Mouse (Mus musculus) limb, embryonic 14.5 days (tissue): ENCODE results near the gene Vstm2b. TPM values are rescaled to one million over a fixed set of nuclear protein-coding genes. Genes with fewer than 3 reads are reported as not detected.

Experiments used
- ATAC-seq: fragments of 200-750 bp; cut with Nextera tagmentation; 2 replicates; pipeline ENCODE4 v1.8.0; 2017; ENCODE audit warnings: low read depth, moderate number of reproducible peaks, moderate TSS enrichment; ENCODE audit not compliant: low FRiP score
- DNase-seq: peaks from one replicate; pipeline ENCODE4 v3.0.0-alpha.2; 2015; ENCODE audit warnings: low spot score
- H3K27ac ChIP-seq: fragments of 300-500 bp; sonication (generic); replicated peaks from 2 replicates; pipeline ENCODE4 v1.5.1; 2014; ENCODE audit warnings: low read depth, mild to moderate bottlenecking, low read length, moderate library complexity, mixed read lengths
- H3K27me3 ChIP-seq: fragments of 300-500 bp; sonication (generic); 2 replicates; pipeline ENCODE4 v1.6.1; 2014; ENCODE audit warnings: low read length, mixed read lengths; ENCODE audit not compliant: control insufficient read depth, insufficient read depth
- H3K36me3 ChIP-seq: fragments of 300-500 bp; sonication (generic); 2 replicates; pipeline ENCODE4 v1.6.1; 2014; ENCODE audit warnings: mild to moderate bottlenecking, low read length, moderate library complexity, mixed read lengths; ENCODE audit not compliant: control insufficient read depth, insufficient read depth
- H3K4me1 ChIP-seq: fragments of 300-500 bp; sonication (generic); 2 replicates; pipeline ENCODE4 v1.6.1; 2014; ENCODE audit warnings: antibody characterized with exemption, low read length, mixed read lengths; ENCODE audit not compliant: control insufficient read depth, insufficient read depth
- H3K4me2 ChIP-seq: fragments of 300-500 bp; sonication (generic); replicated peaks from 2 replicates; pipeline ENCODE4 v1.6.1; 2014; ENCODE audit warnings: low read depth, mild to moderate bottlenecking, low read length, moderate library complexity; ENCODE audit not compliant: severe bottlenecking
- H3K4me3 ChIP-seq: fragments of 300-500 bp; sonication (generic); replicated peaks from 2 replicates; pipeline ENCODE4 v1.5.1; 2014; ENCODE audit warnings: low read length
- H3K9ac ChIP-seq: fragments of 300-500 bp; sonication (generic); 2 replicates; pipeline ENCODE4 v1.6.1; 2014; ENCODE audit warnings: mild to moderate bottlenecking, low read depth, low read length, moderate library complexity; ENCODE audit not compliant: severe bottlenecking
- H3K9me3 ChIP-seq: fragments of 300-500 bp; sonication (generic); 2 replicates; pipeline ENCODE4 v1.6.1; 2016; ENCODE audit warnings: low read length; ENCODE audit not compliant: control insufficient read depth
- POLR2A ChIP-seq: fragments of 200-500 bp; IDR thresholded peaks from 2 replicates; pipeline ENCODE4 v1.8.0; 2012; ENCODE audit warnings: inconsistent platforms, mild to moderate bottlenecking, moderate library complexity, borderline replicate concordance; ENCODE audit not compliant: insufficient read depth, insufficient read length; ENCODE audit errors: extremely low read depth
- WGBS: fragments of 180-500 bp; shearing (Covaris S2); extraction: QIAGEN DNeasy Blood & Tissue Kit; methylation state at CpG from one replicate; pipeline ENCODE4 v1.1.7; 2014; 5-methylcytosine and 5-hydroxymethylcytosine counted together
- polyA plus RNA-seq, 2 experiments: library from polyadenylated mRNA; depleted of rRNA in 1 of 2; stranded (reverse) in 1 of 2; unstranded in 1 of 2; fragments of >200 nt; fragmentation: Nextera tagmentation in 1 of 2; extraction: Ambion mirVana in 1 of 2; gene quantifications; 2 replicates each; pipeline versions ENCODE4 v1.2.1 to v1.2.3; 2012 to 2014

The Vstm2b gene
- polyA plus RNA-seq, 2 experiments, result 13.0 to 69.2 TPM

DNA sequence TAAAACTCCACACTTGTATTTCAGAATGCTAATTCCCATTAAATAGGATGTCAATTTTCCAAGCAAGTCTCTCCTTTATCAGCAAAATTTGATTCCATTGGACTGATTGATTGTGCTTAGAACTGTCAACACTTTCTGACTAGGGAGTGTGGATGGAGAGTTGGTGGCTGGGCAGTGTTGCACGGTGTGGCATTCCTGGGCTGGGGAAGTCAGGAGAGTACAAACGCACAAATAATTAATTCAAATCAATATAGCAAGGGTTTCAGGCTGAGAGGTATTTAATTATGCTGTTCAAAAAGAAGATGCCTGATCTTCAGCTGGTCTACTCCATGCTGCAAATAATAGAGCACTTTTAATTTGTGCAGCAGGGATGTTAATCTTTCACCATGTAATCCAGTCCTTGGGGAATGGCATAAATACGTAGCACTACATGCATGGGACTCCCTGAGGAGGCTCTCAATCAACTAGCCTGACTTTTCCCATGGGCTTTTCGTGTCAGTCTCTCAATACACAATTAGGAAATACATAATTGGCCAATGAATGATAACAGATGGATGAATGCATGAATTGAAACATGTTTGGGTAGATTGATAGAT is 38.6 kb downstream of the Vstm2b start:
- Histone ChIP-seq H3K27ac (no peak overlapping the region), H3K4me2 (no peak overlapping the region), H3K9ac (no peak overlapping the region), H3K36me3 (no peaks in the 10 kb centered on the region), H3K27me3 (no peaks in the 10 kb centered on the region), H3K4me3 (no peak overlapping the region), H3K9me3 (no peaks in the 10 kb centered on the region), H3K4me1 (no peaks in the 10 kb centered on the region)
- no peak for TF ChIP-seq POLR2A
- WGBS, result 75% methylated on average over 4 of the region's 4 CpGs
- ATAC-seq (no peak), DNase-seq (no peak)

DNA sequence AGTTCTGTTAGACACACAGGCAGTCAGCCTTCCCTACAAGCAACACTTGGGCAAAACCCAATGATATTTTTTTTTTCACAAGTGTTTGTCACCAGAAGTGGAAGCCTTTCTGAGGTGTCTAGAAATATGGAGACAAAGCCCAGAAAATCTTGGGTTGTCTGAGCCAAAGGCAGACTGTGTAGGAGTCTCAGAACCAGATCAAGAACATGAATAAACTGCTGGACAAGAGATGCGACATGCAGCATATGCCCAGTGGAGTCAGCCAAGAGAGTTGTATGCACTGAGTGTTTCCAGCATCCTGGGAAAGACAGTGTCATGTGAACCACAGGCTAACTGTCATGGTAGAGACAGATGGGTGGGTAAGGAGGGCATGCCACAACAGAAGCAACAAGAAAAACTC is 41.2 kb downstream of the Vstm2b start:
- Histone ChIP-seq H3K36me3 (no peaks in the 10 kb centered on the region), H3K4me2 (no peak overlapping the region), H3K27ac (no peak overlapping the region), H3K4me1 (no peaks in the 10 kb centered on the region), H3K9me3 (no peaks in the 10 kb centered on the region), H3K4me3 (no peak overlapping the region), H3K27me3 (no peaks in the 10 kb centered on the region), H3K9ac (no peak overlapping the region)
- DNase-seq (no peak), ATAC-seq (no peak)
- TF ChIP-seq POLR2A, result no peak
- WGBS, result 88% methylated on average over 1 of the region's 1 CpGs

GRCm38 (mm10) chr7:40942233-40942935 is 44.3 kb downstream of the Vstm2b start:
- DNase-seq (no peak), ATAC-seq (no peak)
- no peak overlapping the region for H3K9ac ChIP-seq
- H3K36me3 ChIP-seq, result no peaks in the 10 kb centered on the region
- H3K27me3 ChIP-seq, result no peaks in the 10 kb centered on the region
- H3K4me2 ChIP-seq, result no peak overlapping the region
- no peak overlapping the region for H3K27ac ChIP-seq
- no peaks in the 10 kb centered on the region for H3K9me3 ChIP-seq
- TF ChIP-seq POLR2A, result no peak
- H3K4me1 ChIP-seq, result no peaks in the 10 kb centered on the region
- no peak overlapping the region for H3K4me3 ChIP-seq
- WGBS, result 58% methylated on average over 3 of the region's 3 CpGs

Other genes with a start within 250 kb of the Vstm2b start
- not detected in 2 replicates for gene 4930433I11Rik, start 89.2 kb downstream of the Vstm2b start, polyA plus RNA-seq (2012; rRNA removed)
- gene 4930433I11Rik, start 89.2 kb downstream of the Vstm2b start, polyA plus RNA-seq (2014; fragmentation: Nextera tagmentation; extraction: Ambion mirVana), result not detected in 2 replicates
- not detected in 2 replicates for gene Gm4884, start 134.4 kb downstream of the Vstm2b start, polyA plus RNA-seq (2012; rRNA removed)
- gene Gm4884, start 134.4 kb downstream of the Vstm2b start, polyA plus RNA-seq (2014; fragmentation: Nextera tagmentation; extraction: Ambion mirVana), result not detected in 2 replicates